Comparison of ENCODE assay signal across 24 mouse cellular contexts in genomic region chr11:64715182-64715581, GRCm38 (mm10).
DNase-seq lines count a peak whose midpoint lies in the region; ATAC-seq and TF ChIP-seq lines count a peak whose summit lies in the region.
"Had no signal": no experiment of that assay in that cellular context is flagged by ENCODE, and none has a peak within 500 bp of the region (broad histone marks: within the 10 kb centered on the region; RNA-seq: fewer than 3 reads in every experiment).

No protein-coding gene starts in this region.

- H3K4me3 ChIP-seq in forebrain, embryonic 13.5 days, result no peak overlapping the region
- H3K4me3 ChIP-seq in forebrain, embryonic 10.5 days, result no peak overlapping the region
- no peak overlapping the region for H3K4me3 ChIP-seq in hindbrain, postnatal 0 days (ENCODE audit: low read length)
- no peak overlapping the region for H3K4me3 ChIP-seq in hindbrain, embryonic 13.5 days
- H3K4me3 ChIP-seq: heart, embryonic 10.5 days; hindbrain, embryonic 15.5 days; layer of hippocampus, adult 2 months; limb, embryonic 13.5 days; liver, embryonic 13.5 days; neural tube, embryonic 13.5 days; stomach, embryonic 15.5 days had no signal

- H3K27me3 ChIP-seq in forebrain, embryonic 13.5 days, result peaks cover 6% of the 10 kb centered on the region; the same call in 1 of the 2 replicates
- H3K27me3 ChIP-seq in forebrain, embryonic 10.5 days (ENCODE audit: poor library complexity, severe bottlenecking), result no peaks in the 10 kb centered on the region; the same call in 1 of the 2 replicates
- H3K27me3 ChIP-seq in hindbrain, postnatal 0 days (ENCODE audit: insufficient read depth, low read length), result 0 out of 2 replicates have a peak, but pooled peaks cover 2% of the 10 kb centered on the region
- H3K27me3 ChIP-seq in hindbrain, embryonic 13.5 days, result peaks cover 14% of the 10 kb centered on the region
- H3K27me3 ChIP-seq: hindbrain, embryonic 15.5 days; liver, embryonic 13.5 days; stomach, embryonic 15.5 days had no signal

- no peak overlapping the region for H3K27ac ChIP-seq in forebrain, embryonic 13.5 days
- H3K27ac ChIP-seq in forebrain, embryonic 10.5 days, result no peak overlapping the region
- H3K27ac ChIP-seq in hindbrain, postnatal 0 days, result no peak overlapping the region
- no peak overlapping the region for H3K27ac ChIP-seq in hindbrain, embryonic 13.5 days
- H3K27ac ChIP-seq: heart, embryonic 10.5 days; hindbrain, embryonic 15.5 days; layer of hippocampus, adult 2 months; limb, embryonic 13.5 days; liver, embryonic 13.5 days; neural tube, embryonic 13.5 days; stomach, embryonic 15.5 days had no signal

- 25% methylated on average over 1 of the region's 1 CpGs for WGBS in forebrain, embryonic 13.5 days
- 83% methylated on average over 1 of the region's 1 CpGs for WGBS in forebrain, embryonic 10.5 days
- 41% methylated on average over 1 of the region's 1 CpGs for WGBS in hindbrain, postnatal 0 days
- 42% methylated on average over 1 of the region's 1 CpGs for WGBS in hindbrain, embryonic 13.5 days

- DNase-seq in forebrain, embryonic 10.5 days (ENCODE audit: extremely low spot score, low spot score), result no peak
- peak; percentile 76 for DNase-seq in hindbrain, postnatal 0 days (ENCODE audit: low spot score)
- peak; percentile 80 for DNase-seq in retina, postnatal 1 day
- no peak for DNase-seq in retina, embryonic 14.5 days (ENCODE audit: low spot score)
- peak; percentile 8 for DNase-seq in telencephalon, adult 2 months (ENCODE audit: low read depth, low spot score)
- DNase-seq: adrenal gland, postnatal 36 days; cerebellum, adult 9-10 months; gastrocnemius, postnatal 25 days; kidney, adult 11 months; kidney, postnatal 10 days; liver, embryonic 13.5 days; lung, embryonic 14.5 days; lung, postnatal 36 days had no signal

- H3K9ac ChIP-seq in forebrain, embryonic 13.5 days, result no peak overlapping the region
- H3K9ac ChIP-seq in hindbrain, postnatal 0 days (replicated peaks; ENCODE audit: low read length), result no peak overlapping the region
- H3K9ac ChIP-seq in hindbrain, embryonic 13.5 days, result no peak overlapping the region
- H3K9ac ChIP-seq: hindbrain, embryonic 15.5 days; limb, embryonic 13.5 days; liver, embryonic 13.5 days; lung, embryonic 14.5 days; neural tube, embryonic 13.5 days; stomach, embryonic 15.5 days had no signal

- H3K4me2 ChIP-seq in forebrain, embryonic 13.5 days, result no peak overlapping the region
- no peak overlapping the region for H3K4me2 ChIP-seq in hindbrain, postnatal 0 days (ENCODE audit: low read depth, low read length)
- no peak overlapping the region for H3K4me2 ChIP-seq in hindbrain, embryonic 13.5 days
- H3K4me2 ChIP-seq: hindbrain, embryonic 15.5 days; limb, embryonic 13.5 days; liver, embryonic 13.5 days; lung, embryonic 14.5 days; midbrain, embryonic 11.5 days; neural tube, embryonic 13.5 days; stomach, embryonic 15.5 days had no signal

- H3K4me1 ChIP-seq in forebrain, embryonic 13.5 days, result no peaks in the 10 kb centered on the region
- H3K4me1 ChIP-seq in forebrain, embryonic 10.5 days, result no peaks in the 10 kb centered on the region
- no peaks in the 10 kb centered on the region for H3K4me1 ChIP-seq in hindbrain, postnatal 0 days (ENCODE audit: insufficient read depth, low read length)
- no peaks in the 10 kb centered on the region; the same call in 1 of the 2 replicates for H3K4me1 ChIP-seq in hindbrain, embryonic 13.5 days (replicated peaks)
- H3K4me1 ChIP-seq: heart, embryonic 10.5 days; hindbrain, embryonic 15.5 days; limb, embryonic 13.5 days; liver, embryonic 13.5 days; stomach, embryonic 15.5 days had no signal

- no peaks in the 10 kb centered on the region for H3K9me3 ChIP-seq in forebrain, embryonic 13.5 days (replicated peaks)
- no peaks in the 10 kb centered on the region for H3K9me3 ChIP-seq in forebrain, embryonic 10.5 days
- no peaks in the 10 kb centered on the region for H3K9me3 ChIP-seq in hindbrain, postnatal 0 days (ENCODE audit: low read length)
- no peaks in the 10 kb centered on the region for H3K9me3 ChIP-seq in hindbrain, embryonic 13.5 days
- H3K9me3 ChIP-seq: G1E; heart, embryonic 10.5 days; hindbrain, embryonic 15.5 days; liver, embryonic 13.5 days; stomach, embryonic 15.5 days had no signal

- H3K36me3 ChIP-seq in forebrain, embryonic 13.5 days (ENCODE audit: poor library complexity, severe bottlenecking), result no peaks in the 10 kb centered on the region
- H3K36me3 ChIP-seq in forebrain, embryonic 10.5 days (replicated peaks), result no peaks in the 10 kb centered on the region
- H3K36me3 ChIP-seq in hindbrain, postnatal 0 days (ENCODE audit: insufficient read depth, low read length), result no peaks in the 10 kb centered on the region
- H3K36me3 ChIP-seq in hindbrain, embryonic 13.5 days, result no peaks in the 10 kb centered on the region
- H3K36me3 ChIP-seq: G1E; heart, embryonic 10.5 days; hindbrain, embryonic 15.5 days; limb, embryonic 13.5 days; liver, embryonic 13.5 days; neural tube, embryonic 13.5 days; stomach, embryonic 15.5 days had no signal

- TF ChIP-seq CTCF in hindbrain, postnatal 0 days (IDR thresholded peaks at IDR 0.05; ENCODE audit: low read depth), result no peak

- 0 out of 2 replicates have a peak, but pooled peaks have one; percentile 27 for ATAC-seq in forebrain, embryonic 13.5 days
- ATAC-seq in hindbrain, postnatal 0 days, result no peak
- ATAC-seq in hindbrain, embryonic 13.5 days (ENCODE audit: low FRiP score), result no peak
- ATAC-seq in megakaryocyte-erythroid progenitor cell, adult 5-6 weeks (replicated peaks; ENCODE audit: low FRiP score, low TSS enrichment, poor library complexity, severe bottlenecking), result no peak

Comparison
In these comparisons a context has a peak if more than half of its experiments do, and no peak if none do; other contexts are left out.
1. DNase-seq: peak in hindbrain, postnatal 0 days (single experiment), retina, postnatal 1 day (single experiment) and telencephalon, adult 2 months (single experiment); none in forebrain, embryonic 10.5 days (single experiment) and retina, embryonic 14.5 days (single experiment).